Mouse (Mus musculus) mouse embryonic stem cell (cell line): ENCODE data around the gene Med27.

ENCODE experiments used
- in situ Hi-C, 2 experiments: fragments of 300-500 bp; cut with MboI; formaldehyde crosslinking; loops; 1 replicate in 1 of 2; 3 replicates in 1 of 2; pipeline ENCODE4 v1.14.3; 2019 to 2020; ENCODE audit warnings: low sequenced_read_pairs in 2 of 2, low pct_unique_long_range_greater_than_20kb in 1 of 2, mixed read lengths in 1 of 2; ENCODE audit not compliant: unreplicated experiment in 1 of 2

Med27 gene

DNA sequence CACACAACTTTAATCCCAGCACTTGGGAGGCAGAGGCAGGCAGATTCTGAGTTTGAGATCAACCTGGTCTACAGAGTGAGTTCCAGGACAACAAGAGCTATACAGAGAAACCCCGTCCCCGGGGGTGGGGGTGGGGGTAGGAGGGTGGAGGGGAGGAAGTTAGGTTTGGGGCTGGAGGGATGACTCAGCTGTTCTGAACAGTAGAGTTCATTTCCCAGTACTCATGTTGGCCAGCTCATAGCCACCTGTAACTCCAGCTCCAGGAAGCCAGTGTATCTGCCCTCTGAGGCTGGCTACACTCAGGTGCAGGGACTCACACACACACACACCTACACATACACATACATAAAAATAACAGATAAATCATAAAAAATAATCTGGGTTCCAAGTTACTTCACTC is 111.1 kb downstream of the Med27 start:
- in situ Hi-C loops: no loop called here

DNA sequence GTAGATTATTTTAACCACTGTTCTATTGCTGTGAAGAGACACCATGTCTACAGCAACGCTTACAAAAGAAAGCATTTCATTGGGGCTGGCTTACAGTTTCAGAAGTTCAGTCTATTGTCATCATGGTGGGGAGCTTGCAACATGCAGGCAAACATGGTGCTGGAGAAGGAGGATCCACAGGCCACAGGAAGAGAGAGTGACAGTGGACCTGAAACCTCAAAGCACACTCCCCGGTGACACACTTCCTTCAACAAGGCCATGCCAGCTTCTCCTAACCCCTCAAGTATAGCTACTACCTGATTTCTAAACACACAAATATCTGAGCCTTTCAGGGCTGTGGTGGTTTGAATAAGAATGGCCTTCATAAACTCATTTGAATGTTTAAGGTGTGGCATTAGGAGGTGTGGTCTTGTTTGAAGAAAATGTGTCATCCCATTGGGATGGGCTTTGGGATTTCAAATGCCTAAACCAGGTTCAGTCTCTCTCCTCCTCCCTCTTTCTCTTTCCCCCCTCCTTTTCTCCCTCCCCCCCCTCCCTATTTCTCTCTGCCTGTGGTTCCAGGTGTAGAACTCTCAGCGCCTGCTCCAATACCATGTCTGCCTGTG is 111.8 kb downstream of the Med27 start:
- in situ Hi-C loops: no loop called here

DNA sequence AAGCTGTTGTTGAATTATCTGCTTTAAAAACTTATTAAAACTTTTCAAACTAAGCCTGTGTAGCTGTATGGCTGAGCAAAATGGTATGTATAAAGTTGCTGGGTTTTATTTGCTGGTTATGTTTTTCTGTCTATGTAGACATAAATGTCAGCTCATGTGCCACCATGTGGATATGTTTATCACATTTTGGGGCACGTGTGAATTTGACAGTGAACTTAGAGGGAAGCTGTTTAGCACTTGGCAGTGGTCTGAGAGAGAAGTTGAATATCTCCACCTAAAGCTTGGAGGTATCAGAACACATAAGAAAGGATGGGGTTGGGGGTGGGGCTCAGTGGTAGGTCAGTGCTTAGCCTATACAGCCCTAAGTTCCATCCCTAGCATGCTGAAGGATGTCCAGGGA is 113.0 kb downstream of the Med27 start:
- in situ Hi-C loops: no loop called here

DNA sequence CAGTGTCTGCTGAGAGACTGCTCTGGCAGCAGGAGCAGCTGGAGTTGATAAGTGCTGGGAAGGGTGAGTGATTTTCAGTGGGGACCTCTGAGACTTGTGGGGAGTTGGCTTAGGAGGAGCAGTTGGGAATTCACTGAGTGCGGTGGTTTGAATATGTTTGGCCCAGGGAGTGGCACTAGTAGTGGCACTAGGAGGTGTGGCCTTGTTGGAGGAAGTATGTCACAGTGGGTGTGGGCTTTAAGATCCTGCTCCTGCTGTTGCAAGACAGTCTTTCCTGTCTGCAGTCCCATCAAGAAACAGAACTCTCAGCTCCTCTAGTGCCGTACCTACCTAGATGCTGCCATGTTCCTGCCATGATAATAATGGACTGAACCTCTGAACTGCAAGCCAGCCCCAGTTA is 115.2 kb downstream of the Med27 start:
- in situ Hi-C loops: no loop called here

DNA sequence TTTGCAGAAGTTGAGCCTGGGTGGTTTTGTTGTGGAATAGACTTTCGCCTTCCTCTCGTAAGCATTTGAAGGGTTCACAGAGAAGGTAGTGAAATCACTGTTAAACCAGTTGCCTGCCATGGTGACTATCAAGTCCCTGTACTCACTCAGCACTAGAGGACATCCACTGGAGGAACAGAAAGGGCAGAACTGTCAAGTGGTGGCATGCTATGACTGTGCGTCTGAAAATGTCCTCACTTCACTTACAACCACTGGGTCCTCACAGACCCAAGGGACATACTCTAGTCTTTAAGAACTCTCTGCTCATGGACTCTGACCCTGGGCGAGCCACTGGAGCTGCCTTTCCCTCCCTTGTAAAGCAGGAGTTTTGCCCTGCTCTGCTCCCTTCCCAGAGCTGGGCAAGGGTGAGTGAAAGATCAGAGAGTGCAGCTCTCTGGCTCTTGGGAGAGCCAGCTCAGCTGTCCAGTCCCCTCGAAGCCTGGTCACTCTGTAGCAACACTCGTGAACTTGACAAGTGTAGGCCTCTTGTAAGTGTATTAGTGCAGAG is 116.5 kb downstream of the Med27 start:
- in situ Hi-C loops: no loop called here

DNA sequence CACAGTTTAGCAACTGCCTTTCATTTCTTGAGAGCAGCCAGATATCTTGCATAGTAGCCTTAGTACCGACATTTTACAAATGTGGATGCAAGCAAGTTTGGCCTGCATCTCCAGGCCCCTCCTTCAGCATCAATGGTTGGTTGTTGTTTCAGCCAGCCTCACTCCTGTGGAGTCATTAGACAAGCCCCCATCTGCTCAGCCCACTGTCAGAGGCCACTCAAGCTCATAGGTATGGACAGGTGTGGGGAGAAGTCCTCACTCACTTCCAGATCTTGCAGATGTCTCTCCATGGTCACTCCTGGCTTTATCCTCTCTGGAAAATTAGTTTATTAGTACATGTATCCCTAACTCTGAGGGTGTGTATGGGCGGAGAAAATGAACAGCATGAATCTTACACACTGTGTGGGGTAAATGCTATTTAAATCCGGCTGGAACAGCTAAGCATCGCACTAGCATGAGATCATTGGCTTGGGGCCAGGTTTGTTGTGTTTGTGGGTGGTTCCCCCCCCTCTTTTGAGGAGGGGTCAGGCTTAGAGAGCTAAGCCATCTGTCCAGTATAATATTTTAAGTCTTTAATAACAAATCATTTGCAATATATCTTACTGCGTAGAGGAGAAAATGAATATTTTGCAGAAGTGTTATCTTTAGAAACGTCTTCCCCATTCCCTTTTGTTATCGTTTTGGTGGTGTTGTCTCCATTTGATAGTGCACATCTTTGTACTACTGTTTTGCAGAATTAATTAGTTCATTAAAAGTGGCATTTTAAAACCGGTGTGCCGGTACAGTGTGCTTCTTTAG is 118.4 kb downstream of the Med27 start:
- in situ Hi-C loops: no loop called here

DNA sequence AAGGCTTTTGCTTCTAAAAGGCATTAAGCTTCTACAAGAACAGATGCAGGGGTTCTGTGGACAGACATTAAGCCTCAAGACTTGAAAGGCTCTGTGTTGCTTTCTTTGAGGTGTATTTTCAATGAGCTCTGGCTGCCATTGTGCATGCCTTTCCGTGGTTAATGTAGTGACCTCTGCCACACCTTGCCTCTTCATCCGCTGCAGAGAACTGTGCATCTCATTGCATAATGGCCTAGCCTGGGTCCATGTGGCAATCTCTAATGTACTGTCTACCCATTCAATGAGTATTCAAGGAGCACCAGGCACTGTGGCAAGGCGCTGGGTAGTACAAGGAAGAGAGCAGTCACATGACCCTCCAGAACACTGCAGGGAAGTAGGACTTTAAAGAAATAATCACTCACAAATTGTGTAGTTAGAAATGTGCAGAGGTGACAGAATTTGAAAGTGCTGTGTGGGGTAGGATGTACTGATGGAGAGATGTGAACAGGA is 119.1 kb downstream of the Med27 start:
- in situ Hi-C loops: no loop called here

DNA sequence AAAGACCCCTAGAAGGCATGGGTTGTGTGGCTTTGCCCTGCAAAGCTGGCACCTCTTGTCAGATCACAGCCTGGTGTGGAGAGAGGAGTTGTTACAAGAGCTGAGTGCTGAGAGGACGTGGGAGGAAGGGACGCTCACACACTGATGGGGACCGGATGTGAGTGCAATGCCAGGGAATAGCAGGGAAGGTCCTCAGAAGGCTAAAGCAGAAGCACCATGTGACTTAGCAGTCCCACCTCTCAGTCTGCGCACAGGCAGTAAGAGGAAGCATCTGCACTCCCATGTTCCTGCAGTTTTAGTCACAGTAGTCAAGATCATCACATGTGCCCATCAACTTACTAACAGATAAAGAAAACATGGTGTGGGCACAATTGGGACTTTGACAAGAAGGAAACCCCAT is 119.8 kb downstream of the Med27 start:
- in situ Hi-C loops: no loop called here

DNA sequence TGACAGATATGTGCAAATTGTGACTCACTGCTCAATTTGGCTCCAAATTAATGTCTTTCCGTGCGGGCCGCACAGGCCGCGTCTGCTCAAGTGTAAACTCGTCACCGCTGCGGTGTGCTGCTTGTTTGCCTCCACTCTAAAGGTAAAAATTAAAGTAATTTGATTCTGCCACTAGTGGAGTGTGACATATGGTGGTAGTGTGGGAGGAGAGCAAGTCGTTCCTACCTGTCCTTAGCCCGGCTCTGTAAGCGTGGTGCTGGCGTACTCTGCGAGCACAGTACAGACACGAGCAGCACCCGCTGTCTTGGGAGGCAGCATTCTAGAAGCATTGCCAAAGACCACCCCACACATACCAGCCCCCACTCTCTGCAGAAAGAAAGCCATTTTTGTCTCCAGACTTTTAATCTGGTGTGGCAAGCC is 121.9 kb downstream of the Med27 start:
- in situ Hi-C loops: no loop called here

DNA sequence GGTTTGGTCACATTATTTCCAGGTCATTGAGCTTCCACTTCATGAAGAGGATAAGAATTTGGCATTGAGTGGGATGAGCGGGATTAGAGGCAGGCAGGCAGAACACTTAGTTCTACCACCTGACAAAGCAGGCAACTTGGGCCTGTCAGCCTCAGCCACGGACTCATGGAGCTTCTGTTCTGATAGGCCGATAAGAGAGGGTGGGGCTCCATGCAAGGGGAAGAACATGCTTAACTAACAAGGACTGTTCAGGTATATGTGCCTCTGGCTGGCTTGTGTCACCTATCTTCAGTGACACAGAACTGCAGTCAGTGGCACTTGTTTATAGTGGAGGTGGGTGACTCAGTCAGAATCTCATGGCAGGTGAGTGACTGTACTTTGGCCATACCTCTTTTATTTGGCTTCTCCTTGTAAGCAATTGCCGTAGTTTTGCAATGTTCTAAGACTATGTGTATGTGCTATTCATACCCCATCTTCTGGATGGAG is 126.4 kb downstream of the Med27 start:
- in situ Hi-C loops: no loop called here

DNA sequence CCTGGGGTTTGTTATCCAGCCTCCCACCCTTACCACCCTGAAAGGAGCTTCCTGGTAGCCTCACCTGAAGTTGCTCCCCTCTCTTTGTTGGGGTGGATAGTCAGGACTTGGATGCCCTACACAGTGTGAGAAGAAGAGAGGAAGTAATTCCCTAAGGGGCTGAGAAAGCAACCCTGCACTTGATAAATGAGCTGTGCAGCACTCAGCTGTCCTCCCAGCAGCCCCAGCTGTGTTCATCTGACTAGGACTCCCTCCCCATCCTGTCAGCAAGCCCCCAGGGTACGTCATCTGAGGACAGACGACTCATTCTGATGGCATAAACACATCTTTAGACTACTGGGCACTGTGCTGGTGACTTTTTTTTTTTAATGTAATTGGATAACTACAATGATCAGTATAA is 127.3 kb downstream of the Med27 start:
- in situ Hi-C loops: no loop called here

DNA sequence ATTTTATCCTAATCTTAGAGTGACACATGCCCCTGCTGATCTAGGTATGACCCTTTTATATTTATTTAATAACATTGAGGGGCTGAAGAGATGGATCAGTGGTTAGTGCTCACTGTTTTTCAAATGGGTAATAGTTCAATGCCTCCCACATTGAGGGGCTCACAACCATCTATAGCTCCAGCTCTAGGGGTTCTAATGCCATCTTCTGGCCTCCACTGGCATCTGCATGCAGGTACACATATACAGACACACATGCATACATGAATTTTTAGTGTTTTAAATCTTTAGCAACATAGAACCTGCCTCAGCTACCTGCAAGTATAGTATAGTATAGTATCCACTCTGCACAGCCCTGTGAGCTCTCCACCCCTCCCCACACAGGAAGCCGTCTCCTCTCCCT is 130.1 kb downstream of the Med27 start:
- in situ Hi-C loops: no loop called here

DNA sequence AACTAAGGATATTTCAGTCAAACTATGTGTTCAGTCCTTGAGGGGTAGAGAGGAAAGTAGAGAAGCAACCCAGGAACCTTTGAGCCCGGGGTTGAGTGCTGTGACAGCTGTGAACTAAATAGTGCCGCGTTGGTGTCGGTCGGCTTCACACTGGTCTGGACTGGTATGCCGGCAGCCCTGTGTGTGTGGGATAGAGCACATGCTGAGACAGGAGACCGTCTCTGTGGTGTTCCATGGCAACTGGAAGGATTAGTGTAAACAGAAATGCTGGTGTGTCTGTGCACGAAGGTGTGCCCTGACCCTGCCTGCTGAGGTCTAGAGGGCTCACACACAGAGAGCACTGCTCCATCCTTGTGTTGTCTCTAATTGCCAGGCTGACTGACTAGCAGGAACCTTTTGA is 135.2 kb downstream of the Med27 start:
- in situ Hi-C loops: no loop called here

DNA sequence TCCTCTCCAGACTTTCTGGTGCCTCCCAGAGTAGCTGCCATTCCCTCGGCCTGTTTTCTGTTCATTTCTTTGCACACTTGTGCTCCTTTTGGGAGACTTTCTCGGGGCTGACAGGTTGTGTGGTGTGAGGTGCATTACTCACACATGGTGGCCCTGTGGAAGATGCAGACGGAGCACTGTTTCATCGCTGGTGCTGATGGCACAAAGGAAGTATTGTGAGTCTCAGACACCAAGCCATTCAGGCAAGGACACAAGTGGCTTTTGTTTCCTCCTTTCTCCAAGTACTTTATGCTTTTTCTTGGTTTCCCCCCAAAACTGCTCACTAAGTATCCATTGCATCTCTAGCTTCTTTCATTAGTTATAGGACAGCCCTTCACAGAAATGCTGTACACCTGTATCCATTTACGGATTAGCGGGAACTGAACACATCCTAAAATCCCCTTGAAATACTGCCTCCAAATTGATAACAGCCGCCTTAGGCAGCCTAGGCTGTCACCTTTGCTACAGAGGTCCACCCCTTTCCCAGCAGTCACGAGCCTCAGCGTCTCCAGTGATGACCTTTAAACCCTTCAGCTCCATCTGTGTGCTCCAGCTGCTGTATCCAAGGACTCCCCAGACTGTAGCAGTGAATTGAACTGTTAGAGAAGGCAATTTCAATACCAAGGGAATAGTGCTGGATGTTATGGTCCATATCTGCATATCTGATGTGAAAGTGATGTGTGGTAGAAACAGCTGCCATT is 136.5 kb downstream of the Med27 start:
- in situ Hi-C loops: no loop called here

DNA sequence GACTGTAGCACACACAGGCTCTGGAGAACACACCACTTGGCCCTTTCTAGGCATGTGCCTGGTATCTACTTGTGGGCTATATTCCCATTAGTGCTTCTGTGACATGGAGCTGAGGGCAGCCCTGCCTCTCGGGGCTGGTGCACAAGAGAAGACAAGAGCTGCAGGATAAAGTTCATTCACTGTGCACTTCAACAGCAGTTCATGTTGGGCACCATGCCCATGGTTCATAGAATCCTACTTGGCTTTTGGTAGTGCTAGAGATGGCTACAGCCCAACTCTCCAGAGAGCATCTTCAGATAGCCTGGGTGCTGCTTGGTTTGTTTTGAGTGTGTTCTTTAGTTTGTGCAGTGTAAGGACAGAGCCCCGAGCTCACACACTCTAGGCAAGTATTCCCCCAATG is 138.9 kb downstream of the Med27 start:
- in situ Hi-C loops: no loop called here

DNA sequence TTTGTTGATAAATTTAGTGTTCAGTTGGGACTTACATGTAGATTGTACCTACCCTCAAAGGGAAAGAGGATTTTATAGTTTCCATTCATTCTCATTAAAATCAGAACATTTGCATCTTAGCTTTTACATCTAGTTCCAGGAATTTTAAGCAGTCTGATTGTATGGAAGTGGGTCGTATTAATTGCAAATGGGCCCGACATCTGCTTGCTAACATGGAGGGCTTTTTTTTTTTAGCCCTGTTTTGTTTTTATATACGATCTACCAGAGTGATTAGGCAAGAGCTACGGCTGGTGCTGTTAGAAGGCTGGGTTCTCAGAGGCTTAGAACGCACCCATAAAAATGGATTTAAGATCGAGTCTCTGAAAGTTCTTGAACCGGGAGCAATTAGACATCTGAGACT is 139.9 kb downstream of the Med27 start:
- in situ Hi-C loops: no loop called here

DNA sequence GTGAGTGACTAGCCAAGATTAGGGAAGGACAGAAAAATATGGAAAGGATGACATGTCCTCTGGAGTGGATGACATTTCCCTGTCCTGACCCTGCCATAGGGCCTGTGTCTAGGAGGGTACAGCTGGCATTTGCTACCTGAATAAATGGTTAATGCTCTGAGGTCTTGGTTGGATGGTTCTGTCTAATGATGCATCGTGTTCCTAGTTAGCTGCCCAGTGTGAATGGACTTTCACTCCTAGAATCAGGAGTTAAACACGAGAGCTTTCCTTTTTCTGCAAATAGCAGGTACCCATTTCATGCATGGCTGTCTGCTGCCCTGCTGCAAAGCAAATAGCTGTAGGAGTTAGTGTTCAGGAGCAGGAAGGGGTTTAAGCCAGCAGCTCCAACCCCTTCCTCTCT is 141.0 kb downstream of the Med27 start:
- in situ Hi-C loops: no loop called here

DNA sequence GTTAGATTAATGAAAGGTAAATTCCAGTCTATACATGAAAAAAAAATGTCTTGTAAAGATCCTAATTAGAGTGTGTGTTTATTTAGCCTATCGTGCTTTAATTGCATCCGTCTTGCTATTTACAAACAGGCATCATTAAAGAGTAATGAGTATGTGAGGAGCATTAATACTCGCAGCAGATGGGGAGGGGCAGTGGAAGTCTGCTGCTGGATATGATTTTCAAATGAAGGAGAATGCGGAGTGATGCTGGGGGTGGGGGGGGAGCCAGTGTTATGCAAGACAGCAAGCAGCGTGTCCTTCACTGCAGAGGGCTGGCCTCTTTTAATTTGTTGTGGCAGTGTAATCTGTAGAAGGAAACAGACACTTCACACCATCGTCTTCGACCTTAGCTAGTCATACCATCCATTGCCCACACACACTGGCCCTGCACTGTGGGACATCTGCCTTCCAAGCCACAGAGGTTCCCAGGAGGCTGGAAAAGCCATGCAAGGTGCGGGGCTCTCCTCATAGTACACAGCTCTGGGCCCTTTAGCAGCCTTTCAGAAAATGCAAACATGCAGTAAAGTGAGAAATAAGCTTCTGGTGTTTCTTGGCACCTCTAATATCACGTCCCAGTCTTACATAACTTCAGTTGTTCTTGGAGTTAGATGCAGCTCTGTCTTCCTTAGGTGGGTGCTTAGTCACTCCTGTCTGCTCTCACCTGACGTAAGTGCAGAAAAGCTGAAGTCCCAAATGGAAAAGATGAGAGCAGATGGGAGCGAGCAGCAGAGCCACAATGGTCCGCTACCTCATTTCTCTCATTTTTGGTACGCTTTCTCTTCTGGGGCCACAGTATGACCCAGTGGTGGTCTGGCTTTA is 142.0 kb downstream of the Med27 start:
- in situ Hi-C loops: no loop called here
